Mouse (Mus musculus) limb, embryonic 14.5 days (tissue): ENCODE measurements around the gene Asic3. TPM values are rescaled to one million over a fixed set of nuclear protein-coding genes. Genes with fewer than 3 reads are reported as not detected.

Source experiments
- ATAC-seq: fragments of 200-750 bp; cut with Nextera tagmentation; 2 replicates; pipeline ENCODE4 v1.8.0; 2017; ENCODE audit warnings: low read depth, moderate number of reproducible peaks, moderate TSS enrichment; ENCODE audit not compliant: low FRiP score
- DNase-seq: peaks from one replicate; pipeline ENCODE4 v3.0.0-alpha.2; 2015; ENCODE audit warnings: low spot score
- H3K27ac ChIP-seq: fragments of 300-500 bp; sonication (generic); replicated peaks from 2 replicates; pipeline ENCODE4 v1.5.1; 2014; ENCODE audit warnings: low read depth, mild to moderate bottlenecking, low read length, moderate library complexity, mixed read lengths
- H3K27me3 ChIP-seq: fragments of 300-500 bp; sonication (generic); 2 replicates; pipeline ENCODE4 v1.6.1; 2014; ENCODE audit warnings: low read length, mixed read lengths; ENCODE audit not compliant: control insufficient read depth, insufficient read depth
- H3K36me3 ChIP-seq: fragments of 300-500 bp; sonication (generic); 2 replicates; pipeline ENCODE4 v1.6.1; 2014; ENCODE audit warnings: mild to moderate bottlenecking, low read length, moderate library complexity, mixed read lengths; ENCODE audit not compliant: control insufficient read depth, insufficient read depth
- H3K4me1 ChIP-seq: fragments of 300-500 bp; sonication (generic); 2 replicates; pipeline ENCODE4 v1.6.1; 2014; ENCODE audit warnings: antibody characterized with exemption, low read length, mixed read lengths; ENCODE audit not compliant: control insufficient read depth, insufficient read depth
- H3K4me2 ChIP-seq: fragments of 300-500 bp; sonication (generic); replicated peaks from 2 replicates; pipeline ENCODE4 v1.6.1; 2014; ENCODE audit warnings: low read depth, mild to moderate bottlenecking, low read length, moderate library complexity; ENCODE audit not compliant: severe bottlenecking
- H3K4me3 ChIP-seq: fragments of 300-500 bp; sonication (generic); replicated peaks from 2 replicates; pipeline ENCODE4 v1.5.1; 2014; ENCODE audit warnings: low read length
- H3K9ac ChIP-seq: fragments of 300-500 bp; sonication (generic); 2 replicates; pipeline ENCODE4 v1.6.1; 2014; ENCODE audit warnings: mild to moderate bottlenecking, low read depth, low read length, moderate library complexity; ENCODE audit not compliant: severe bottlenecking
- H3K9me3 ChIP-seq: fragments of 300-500 bp; sonication (generic); 2 replicates; pipeline ENCODE4 v1.6.1; 2016; ENCODE audit warnings: low read length; ENCODE audit not compliant: control insufficient read depth
- POLR2A ChIP-seq: fragments of 200-500 bp; IDR thresholded peaks from 2 replicates; pipeline ENCODE4 v1.8.0; 2012; ENCODE audit warnings: inconsistent platforms, mild to moderate bottlenecking, moderate library complexity, borderline replicate concordance; ENCODE audit not compliant: insufficient read depth, insufficient read length; ENCODE audit errors: extremely low read depth
- WGBS: fragments of 180-500 bp; shearing (Covaris S2); extraction: QIAGEN DNeasy Blood & Tissue Kit; methylation state at CpG from one replicate; pipeline ENCODE4 v1.1.7; 2014; 5-methylcytosine and 5-hydroxymethylcytosine counted together
- polyA plus RNA-seq, 2 experiments: library from polyadenylated mRNA; depleted of rRNA in 1 of 2; stranded (reverse) in 1 of 2; unstranded in 1 of 2; fragments of >200 nt; fragmentation: Nextera tagmentation in 1 of 2; extraction: Ambion mirVana in 1 of 2; gene quantifications; 2 replicates each; pipeline versions ENCODE4 v1.2.1 to v1.2.3; 2012 to 2014

Gene Asic3
- polyA plus RNA-seq, 2 experiments, result 0.36 to 3.0 TPM

DNA sequence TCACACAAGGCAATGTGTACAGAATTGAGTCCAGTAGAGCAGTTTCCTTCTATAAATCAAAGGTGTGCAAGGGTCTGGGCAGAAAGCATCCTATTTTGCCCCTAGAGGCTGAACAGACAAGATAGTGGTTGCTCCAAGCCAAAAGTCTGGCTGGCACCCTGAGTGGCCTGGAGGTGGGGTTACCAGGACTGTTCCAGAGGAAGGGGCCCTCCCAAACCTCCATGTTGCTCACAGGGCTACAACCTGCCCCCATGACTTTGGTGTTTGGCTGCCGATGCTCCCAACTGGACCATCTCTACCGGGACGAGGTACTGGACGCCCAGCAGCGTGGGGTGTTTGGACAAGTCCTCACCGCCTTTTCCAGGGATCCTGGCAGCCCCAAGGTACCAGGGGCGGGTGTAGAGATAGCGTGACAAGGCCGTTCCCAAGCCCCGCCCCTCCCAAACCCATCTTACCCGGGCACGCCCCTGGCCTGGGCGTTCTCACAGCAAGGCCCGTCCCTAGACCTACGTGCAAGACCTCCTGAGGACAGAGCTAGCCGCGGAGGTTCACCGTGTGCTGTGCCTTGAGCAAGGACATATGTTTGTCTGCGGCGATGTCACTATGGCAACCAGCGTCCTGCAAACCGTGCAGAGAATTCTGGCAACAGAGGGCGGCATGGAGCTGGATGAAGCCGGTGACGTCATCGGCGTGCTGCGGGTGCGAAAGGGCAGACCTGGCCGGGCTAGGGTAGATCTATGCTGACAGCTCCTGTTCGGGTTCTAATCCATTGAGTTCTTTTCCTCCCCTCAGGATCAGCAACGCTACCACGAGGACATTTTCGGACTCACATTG, 29.9 kb upstream of the Asic3 start:
- 1% methylated on average over 27 of the region's 34 CpGs for WGBS
- Histone ChIP-seq H3K9ac (peak overlapping the region; percentile 28), H3K36me3 (no peaks in the 10 kb centered on the region), H3K27me3 (0 out of 2 replicates have a peak, but pooled peaks cover 12% of the 10 kb centered on the region), H3K4me1 (peaks cover 11% of the 10 kb centered on the region), H3K27ac (no peak overlapping the region), H3K4me3 (peak overlapping the region; percentile 40), H3K9me3 (no peaks in the 10 kb centered on the region), H3K4me2 (peak overlapping the region; percentile 68)
- ATAC-seq (peak; percentile 79), DNase-seq (peak; percentile 88)
- no peak for TF ChIP-seq POLR2A

DNA sequence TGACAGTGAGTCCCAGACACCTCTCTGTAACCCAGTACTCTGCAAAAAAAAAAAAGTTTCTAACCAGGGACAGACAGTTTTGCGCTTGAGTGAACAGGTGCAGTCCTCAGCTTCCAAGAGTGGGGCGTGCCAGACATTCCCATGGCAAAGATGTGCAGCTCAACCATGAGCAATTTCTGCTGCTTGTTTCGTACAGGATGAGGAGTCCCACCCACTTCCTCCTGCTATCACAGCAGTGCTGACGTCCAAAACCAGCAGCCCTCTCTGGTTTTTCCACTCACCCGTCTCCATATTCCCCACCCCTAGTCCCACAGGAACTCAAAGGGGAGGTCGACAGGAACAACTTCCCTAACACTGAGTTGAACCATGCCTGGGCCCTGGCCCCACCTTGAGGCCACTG, 28.8 kb upstream of the Asic3 start:
- DNase-seq (no peak), ATAC-seq (no peak)
- Histone ChIP-seq H3K27ac (no peak overlapping the region), H3K27me3 (0 out of 2 replicates have a peak, but pooled peaks cover 16% of the 10 kb centered on the region), H3K9me3 (no peaks in the 10 kb centered on the region), H3K4me1 (peaks cover 11% of the 10 kb centered on the region), H3K4me3 (no peak overlapping the region), H3K9ac (no peak overlapping the region), H3K36me3 (no peaks in the 10 kb centered on the region), H3K4me2 (no peak overlapping the region)
- no peak for TF ChIP-seq POLR2A
- WGBS, result 63% methylated on average over 6 of the region's 6 CpGs

DNA sequence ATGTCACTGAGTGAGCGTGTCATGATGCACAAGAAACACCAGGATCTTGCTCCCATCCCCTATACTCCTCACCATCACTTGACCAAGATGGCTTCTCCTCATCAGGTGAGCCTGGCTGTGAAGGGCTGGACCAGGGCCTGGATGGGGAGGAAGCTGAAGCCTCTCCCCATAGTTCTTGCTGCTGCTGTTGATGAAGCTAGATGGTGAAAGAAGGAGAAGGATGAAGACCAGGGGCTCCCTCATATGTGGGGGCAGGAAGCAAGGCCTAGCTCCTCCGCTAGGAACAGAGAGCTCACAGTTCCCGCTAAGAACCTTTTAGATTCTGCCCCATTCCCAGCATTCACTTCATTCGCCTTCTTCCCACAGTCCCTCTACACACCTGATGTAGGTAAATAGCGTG, 27.8 kb upstream of the Asic3 start:
- no peak for ATAC-seq
- WGBS, result 91% methylated on average over 5 of the region's 5 CpGs
- TF ChIP-seq POLR2A, result no peak
- H3K4me3 ChIP-seq, result no peak overlapping the region
- H3K27me3 ChIP-seq, result 0 out of 2 replicates have a peak, but pooled peaks cover 16% of the 10 kb centered on the region
- no peak overlapping the region for H3K9ac ChIP-seq
- H3K9me3 ChIP-seq, result no peaks in the 10 kb centered on the region
- no peak overlapping the region for H3K27ac ChIP-seq
- no peaks in the 10 kb centered on the region for H3K36me3 ChIP-seq
- H3K4me2 ChIP-seq, result no peak overlapping the region
- peaks cover 11% of the 10 kb centered on the region for H3K4me1 ChIP-seq
- DNase-seq, result no peak

DNA sequence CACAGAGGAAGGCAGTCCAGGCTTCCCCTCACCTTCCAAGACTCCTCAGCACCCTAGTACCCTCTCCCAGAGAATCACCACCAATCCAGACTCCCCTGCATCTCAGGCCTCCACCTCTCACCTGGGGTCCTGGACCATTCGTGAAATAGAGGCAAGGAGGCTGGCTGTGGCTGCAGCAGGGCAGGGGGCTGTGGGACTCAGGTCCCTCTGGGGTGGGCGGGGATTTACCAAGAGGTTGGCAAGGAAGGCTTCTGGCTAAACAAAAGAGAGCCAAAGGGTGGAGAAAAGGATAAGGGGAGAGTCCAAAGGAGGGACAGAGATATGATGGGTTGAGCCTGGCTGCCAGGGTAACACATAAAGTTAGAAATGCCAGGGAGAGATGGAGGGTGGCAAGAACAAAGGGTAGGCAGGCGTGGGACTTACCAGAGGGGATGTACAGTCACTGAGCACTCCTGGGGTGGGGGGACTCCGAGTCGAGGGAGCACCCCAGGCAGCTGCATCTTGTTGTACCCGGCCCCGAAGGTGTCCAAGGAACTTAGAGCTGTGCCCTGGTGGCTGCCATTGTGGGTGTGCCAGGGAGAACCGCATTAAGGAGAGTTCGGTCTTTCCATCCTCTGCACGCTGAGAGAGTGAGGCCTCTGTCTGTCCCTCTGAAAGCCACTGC, 27.2 kb upstream of the Asic3 start:
- WGBS, result 84% methylated on average over 10 of the region's 10 CpGs

More for the DNA sequence above, 27.2 kb upstream of the Asic3 start:
- 0 out of 2 replicates have a peak, but pooled peaks cover 16% of the 10 kb centered on the region for H3K27me3 ChIP-seq
- H3K27ac ChIP-seq, result no peak overlapping the region
- H3K4me3 ChIP-seq, result no peak overlapping the region
- no peaks in the 10 kb centered on the region for H3K9me3 ChIP-seq
- H3K36me3 ChIP-seq, result no peaks in the 10 kb centered on the region
- no peak for ATAC-seq
- H3K9ac ChIP-seq, result no peak overlapping the region
- peaks cover 11% of the 10 kb centered on the region for H3K4me1 ChIP-seq
- no peak overlapping the region for H3K4me2 ChIP-seq
- no peak for DNase-seq
- TF ChIP-seq POLR2A, result no peak
